Mouse (Mus musculus) inflammation-experienced regulatory T-cells, adult 6 months (primary cell): ENCODE results near the gene Pigv. TPM values are rescaled to one million over a fixed set of nuclear protein-coding genes. Genes with fewer than 3 reads are reported as not detected.
A peak's percentile ranks its signal among the peaks of the same experiment; 100 is the strongest.
"Not testable (repeated sequence)": the region's sequence is repeated elsewhere in the genome, so short reads cannot be mapped to it uniquely, and the experiment has no call there.

Experiments
- ATAC-seq: one replicate; pipeline ENCODE4 v1.8.0; 2017
- polyA plus RNA-seq, 3 experiments: library from polyadenylated mRNA; unstranded; fragments of 100-300 nt; shearing (Covaris generic); gene quantifications; one replicate each; pipeline ENCODE4 v1.2.1; 2017

Gene Pigv
- polyA plus RNA-seq, 3 experiments from 2014 or later = 10.3 to 13.8 (median 11.3) TPM

- ATAC-seq = peak; percentile 40
Measured at GRCm38 (mm10) chr4:133672845-133673647, 599 bp upstream of the Pigv start.

GRCm38 (mm10) chr4:133671184-133671880 lies 1.1 kb downstream of the Pigv start:
- no peak for ATAC-seq

- no peak for ATAC-seq
Measured at GRCm38 (mm10) chr4:133669652-133670210, 2.7 kb downstream of the Pigv start.

GRCm38 (mm10) chr4:133668537-133668936 lies 3.9 kb downstream of the Pigv start:
- ATAC-seq = no peak

GRCm38 (mm10) chr4:133666199-133666598 lies 6.2 kb downstream of the Pigv start:
- ATAC-seq = peak; percentile 88

GRCm38 (mm10) chr4:133665118-133665517 lies 7.3 kb downstream of the Pigv start:
- no peak for ATAC-seq

GRCm38 (mm10) chr4:133662945-133663344 lies 9.5 kb downstream of the Pigv start:
- no peak for ATAC-seq

GRCm38 (mm10) chr4:133662421-133662820 lies 10.0 kb downstream of the Pigv start:
- no peak for ATAC-seq

GRCm38 (mm10) chr4:133660193-133661155 lies 12.0 kb downstream of the Pigv start:
- no peak for ATAC-seq

GRCm38 (mm10) chr4:133659497-133660192 lies 12.8 kb downstream of the Pigv start:
- ATAC-seq = no peak

- ATAC-seq = no peak
Measured at GRCm38 (mm10) chr4:133658729-133659128, 13.7 kb downstream of the Pigv start.

- ATAC-seq = no peak
Measured at GRCm38 (mm10) chr4:133657829-133658458, 14.5 kb downstream of the Pigv start.

- no peak for ATAC-seq
Measured at GRCm38 (mm10) chr4:133656997-133657396, 15.4 kb downstream of the Pigv start.

- ATAC-seq = no peak
Measured at GRCm38 (mm10) chr4:133656294-133656693, 16.2 kb downstream of the Pigv start.

GRCm38 (mm10) chr4:133654070-133654469 lies 18.4 kb downstream of the Pigv start:
- ATAC-seq = not testable (repeated sequence)

- ATAC-seq = no peak
Measured at GRCm38 (mm10) chr4:133652746-133653145, 19.7 kb downstream of the Pigv start.

- no peak for ATAC-seq
Measured at GRCm38 (mm10) chr4:133651986-133652385, 20.5 kb downstream of the Pigv start.

- ATAC-seq = no peak
Measured at GRCm38 (mm10) chr4:133651445-133651844, 21.0 kb downstream of the Pigv start.

- ATAC-seq = peak; percentile 99
Measured at GRCm38 (mm10) chr4:133649989-133650699, 22.3 kb downstream of the Pigv start, which contains the start of gene Zdhhc18. Zdhhc18 (minus strand) TSS chr4:133650154.

GRCm38 (mm10) chr4:133649464-133649863 lies 23.0 kb downstream of the Pigv start:
- ATAC-seq = not testable (repeated sequence)
